Mouse (Mus musculus): ENCODE results near the gene Btla. TPM values are rescaled to one million over a fixed set of nuclear protein-coding genes. Genes with fewer than 3 reads are reported as not detected.

The Btla gene
- polyA plus RNA-seq, 1 experiment from 2014 or later = 0.19 TPM

DNA sequence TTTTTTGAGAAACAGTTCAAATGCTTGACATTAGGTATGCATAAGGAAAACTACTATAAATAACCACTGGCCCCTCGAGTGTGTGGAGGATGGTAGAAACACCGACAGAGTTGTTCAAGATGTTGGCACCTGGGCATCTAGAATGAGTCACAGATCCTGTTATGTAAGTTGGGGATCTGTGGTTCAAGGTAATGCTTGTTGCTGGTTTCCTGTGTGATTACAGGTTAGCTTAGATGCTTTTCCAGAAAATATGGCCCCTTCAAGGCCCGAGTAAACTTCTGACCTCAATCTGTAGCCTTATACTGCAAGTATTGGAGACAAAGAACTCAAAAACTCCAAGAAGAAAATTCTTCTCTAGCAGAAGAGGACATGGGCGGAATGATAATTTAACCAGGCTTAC is 19.7 kb upstream of the Btla start:
- WGBS = 64% methylated on average over 4 of the region's 4 CpGs
- DNase-seq (ENCODE audit: low spot score) (no peak), ATAC-seq (no peak)
- Histone ChIP-seq H3K27me3 (replicated peaks; ENCODE audit: insufficient read depth, low read length) (no peaks in the 10 kb centered on the region), H3K27ac (ENCODE audit: low read length) (no peak overlapping the region), H3K36me3 (ENCODE audit: insufficient read depth, low read length) (no peaks in the 10 kb centered on the region), H3K4me2 (replicated peaks; ENCODE audit: low read depth, low read length) (no peak overlapping the region), H3K9ac (replicated peaks; ENCODE audit: low read depth) (no peak overlapping the region), H3K9me3 (ENCODE audit: low read length) (no peaks in the 10 kb centered on the region), H3K4me3 (ENCODE audit: low read depth, low read length) (no peak overlapping the region), H3K4me1 (ENCODE audit: insufficient read depth, low read depth, low read length) (no peaks in the 10 kb centered on the region)
- TF ChIP-seq EP300 (IDR thresholded peaks at IDR 0.05) (no peak), CTCF (IDR thresholded peaks at IDR 0.05) (no peak)

DNA sequence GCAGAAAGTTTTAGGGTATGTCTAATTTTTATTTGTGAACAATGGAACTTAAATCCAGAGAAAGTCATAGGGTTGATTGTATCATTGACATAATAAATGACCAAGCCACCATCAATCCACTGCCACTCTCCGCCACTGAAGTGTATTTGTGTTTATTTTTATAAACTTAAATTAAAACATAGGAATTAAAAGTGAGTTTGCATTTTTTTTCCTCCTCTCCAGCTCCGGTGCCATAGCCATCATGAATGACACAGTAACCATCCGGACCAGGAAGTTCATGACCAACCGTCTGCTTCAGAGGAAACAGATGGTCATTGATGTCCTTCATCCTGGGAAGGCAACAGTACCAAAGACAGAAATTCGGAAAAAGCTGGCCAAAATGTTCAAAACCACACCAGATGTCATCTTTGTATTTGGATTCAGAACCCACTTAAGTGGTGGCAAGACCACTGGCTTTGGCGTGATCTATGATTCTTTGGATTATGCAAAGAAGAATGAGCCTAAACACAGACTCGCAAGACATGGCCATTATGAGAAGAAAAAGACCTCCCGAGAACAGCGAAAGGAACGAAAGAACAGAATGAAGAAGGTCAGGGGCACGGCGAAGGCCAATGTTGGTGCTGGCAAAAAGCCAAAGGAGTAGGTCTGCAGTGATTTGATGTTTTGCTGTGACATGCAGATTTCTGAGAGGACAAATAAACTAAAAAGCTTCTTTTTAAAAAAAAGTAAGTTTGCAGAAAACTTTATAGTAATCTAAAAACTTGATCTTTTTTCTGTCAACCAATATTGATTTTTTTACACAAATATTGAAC is 19.1 kb upstream of the Btla start:
- Histone ChIP-seq H3K27me3 (replicated peaks; ENCODE audit: insufficient read depth, low read length) (no peaks in the 10 kb centered on the region), H3K4me3 (ENCODE audit: low read depth, low read length) (no peak overlapping the region), H3K9ac (replicated peaks; ENCODE audit: low read depth) (no peak overlapping the region), H3K4me2 (replicated peaks; ENCODE audit: low read depth, low read length) (no peak overlapping the region), H3K9me3 (ENCODE audit: low read length) (no peaks in the 10 kb centered on the region), H3K36me3 (ENCODE audit: insufficient read depth, low read length) (no peaks in the 10 kb centered on the region), H3K4me1 (ENCODE audit: insufficient read depth, low read depth, low read length) (no peaks in the 10 kb centered on the region), H3K27ac (ENCODE audit: low read length) (no peak overlapping the region)
- DNase-seq (ENCODE audit: low spot score) (no peak), ATAC-seq (no peak)
- WGBS = 63% methylated on average over 12 of the region's 12 CpGs
- TF ChIP-seq CTCF (IDR thresholded peaks at IDR 0.05) (no peak), EP300 (IDR thresholded peaks at IDR 0.05) (no peak)

DNA sequence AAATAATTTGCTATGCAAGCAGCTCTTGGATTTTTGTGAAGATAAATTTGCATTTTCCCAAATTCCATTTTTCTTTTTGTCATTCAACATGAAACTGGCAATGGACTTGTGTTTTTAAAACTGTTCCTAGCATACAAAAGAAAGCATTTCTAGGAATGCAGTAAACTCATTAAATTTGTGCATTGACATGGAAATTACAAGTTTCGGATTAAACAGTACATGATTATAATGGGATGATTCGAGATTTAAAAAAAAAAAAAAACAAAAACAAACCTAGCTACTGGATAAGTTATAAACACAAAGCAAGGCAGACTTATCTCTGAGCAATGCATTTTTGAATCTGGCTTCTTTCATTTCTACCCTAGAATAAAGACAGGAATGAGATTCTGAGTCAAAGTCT is 2.1 kb upstream of the Btla start:
- no peaks in the 10 kb centered on the region for H3K27me3 ChIP-seq (replicated peaks; ENCODE audit: insufficient read depth, low read length)
- H3K27ac ChIP-seq (ENCODE audit: low read length) = no peak overlapping the region
- no peak for ATAC-seq
- H3K4me3 ChIP-seq (ENCODE audit: low read depth, low read length) = no peak overlapping the region
- no peak overlapping the region for H3K9ac ChIP-seq (replicated peaks; ENCODE audit: low read depth)
- no peaks in the 10 kb centered on the region for H3K9me3 ChIP-seq (ENCODE audit: low read length)
- no peaks in the 10 kb centered on the region for H3K4me1 ChIP-seq (ENCODE audit: insufficient read depth, low read depth, low read length)
- 75% methylated on average over 2 of the region's 2 CpGs for WGBS
- H3K4me2 ChIP-seq (replicated peaks; ENCODE audit: low read depth, low read length) = no peak overlapping the region
- DNase-seq (ENCODE audit: low spot score) = no peak
- H3K36me3 ChIP-seq (ENCODE audit: insufficient read depth, low read length) = no peaks in the 10 kb centered on the region
- TF ChIP-seq CTCF (IDR thresholded peaks at IDR 0.05) = no peak
- TF ChIP-seq EP300 (IDR thresholded peaks at IDR 0.05) = no peak

DNA sequence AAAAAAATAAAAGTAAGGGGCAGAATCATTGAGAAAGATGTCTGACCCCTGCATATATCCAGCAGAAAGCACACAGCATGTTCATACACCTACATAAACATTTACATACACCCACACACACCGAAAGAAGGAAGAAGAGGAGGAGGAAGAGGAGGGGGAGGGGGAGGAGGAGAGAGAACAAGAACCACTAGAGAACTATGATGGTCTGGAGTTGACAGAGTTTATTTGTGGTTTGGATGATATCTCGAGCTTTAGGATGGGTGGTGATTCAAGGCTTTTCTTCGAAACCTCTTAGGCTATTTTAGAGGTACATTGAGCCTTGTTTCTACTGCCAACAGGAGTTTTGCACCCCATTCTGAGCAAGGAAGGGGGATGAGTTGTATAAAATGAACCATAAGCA is 1.3 kb upstream of the Btla start:
- no peak for TF ChIP-seq CTCF (IDR thresholded peaks at IDR 0.05)
- TF ChIP-seq EP300 (IDR thresholded peaks at IDR 0.05) = no peak
- DNase-seq (ENCODE audit: low spot score) (no peak), ATAC-seq (no peak)
- WGBS = 66% methylated on average over 3 of the region's 3 CpGs
- Histone ChIP-seq H3K27ac (ENCODE audit: low read length) (no peak overlapping the region), H3K4me2 (replicated peaks; ENCODE audit: low read depth, low read length) (no peak overlapping the region), H3K27me3 (replicated peaks; ENCODE audit: insufficient read depth, low read length) (no peaks in the 10 kb centered on the region), H3K4me1 (ENCODE audit: insufficient read depth, low read depth, low read length) (no peaks in the 10 kb centered on the region), H3K9me3 (ENCODE audit: low read length) (no peaks in the 10 kb centered on the region), H3K36me3 (ENCODE audit: insufficient read depth, low read length) (no peaks in the 10 kb centered on the region), H3K9ac (replicated peaks; ENCODE audit: low read depth) (no peak overlapping the region), H3K4me3 (ENCODE audit: low read depth, low read length) (no peak overlapping the region)

DNA sequence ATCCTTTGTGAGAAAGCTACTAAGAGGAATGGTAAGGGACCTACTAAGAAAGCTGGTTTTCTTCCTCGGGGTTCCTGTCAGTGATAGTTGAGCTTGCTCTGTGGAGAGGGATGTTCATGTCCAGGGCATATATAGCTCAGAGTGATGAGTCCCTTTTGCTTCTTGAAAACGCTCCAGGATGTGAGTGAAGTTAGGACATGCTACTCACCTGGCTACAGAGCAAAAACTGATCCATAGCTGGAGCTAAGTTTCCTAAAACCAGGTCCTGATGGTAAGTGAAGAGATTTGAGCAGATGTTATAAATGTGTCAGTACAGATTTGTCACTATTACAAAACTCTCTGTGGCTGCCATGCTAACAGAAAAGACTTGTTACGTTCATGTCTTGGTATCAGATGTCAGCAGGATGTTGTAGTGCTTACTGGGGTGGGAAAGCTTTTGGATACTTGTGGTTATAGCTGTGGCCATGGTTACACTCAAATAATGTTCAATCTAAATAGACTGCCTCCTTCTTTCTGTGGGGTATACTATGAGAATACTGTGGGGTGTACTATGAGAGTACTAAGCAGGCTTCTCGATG is 405 bp downstream of the Btla start:
- Histone ChIP-seq H3K4me3 (ENCODE audit: low read depth, low read length) (no peak overlapping the region), H3K27me3 (replicated peaks; ENCODE audit: insufficient read depth, low read length) (no peaks in the 10 kb centered on the region), H3K36me3 (ENCODE audit: insufficient read depth, low read length) (no peaks in the 10 kb centered on the region), H3K4me2 (replicated peaks; ENCODE audit: low read depth, low read length) (no peak overlapping the region), H3K9me3 (ENCODE audit: low read length) (no peaks in the 10 kb centered on the region), H3K9ac (replicated peaks; ENCODE audit: low read depth) (no peak overlapping the region), H3K27ac (ENCODE audit: low read length) (no peak overlapping the region), H3K4me1 (ENCODE audit: insufficient read depth, low read depth, low read length) (no peaks in the 10 kb centered on the region)
- ATAC-seq (no peak), DNase-seq (ENCODE audit: low spot score) (no peak)
- WGBS = 69% methylated on average over 4 of the region's 4 CpGs
- no peak for TF ChIP-seq EP300 (IDR thresholded peaks at IDR 0.05)
- TF ChIP-seq CTCF (IDR thresholded peaks at IDR 0.05) = no peak

DNA sequence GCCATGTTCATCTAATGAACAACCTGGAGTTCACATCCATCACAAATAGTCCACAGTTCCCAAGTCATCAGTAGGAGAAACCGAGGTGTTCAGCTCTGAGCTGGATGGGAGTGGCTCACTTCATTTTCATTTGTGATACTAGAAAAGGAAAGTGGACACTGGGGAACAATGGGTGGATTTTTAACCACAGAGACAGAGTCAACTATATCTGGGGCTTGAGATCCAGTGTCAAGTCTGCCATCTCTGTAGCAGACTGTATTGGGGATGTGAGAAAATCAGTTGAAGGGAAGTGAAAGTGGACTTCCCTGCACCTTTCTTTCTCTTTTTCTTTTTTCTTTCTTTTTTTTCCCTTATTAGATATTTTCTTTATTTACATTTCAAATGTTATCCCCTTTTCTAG is 2.9 kb downstream of the Btla start:
- DNase-seq (ENCODE audit: low spot score) (no peak), ATAC-seq (no peak)
- H3K27me3 ChIP-seq (replicated peaks; ENCODE audit: insufficient read depth, low read length) = no peaks in the 10 kb centered on the region
- 54% methylated on average over 1 of the region's 1 CpGs for WGBS
- no peak overlapping the region for H3K4me3 ChIP-seq (ENCODE audit: low read depth, low read length)
- H3K9ac ChIP-seq (replicated peaks; ENCODE audit: low read depth) = no peak overlapping the region
- H3K36me3 ChIP-seq (ENCODE audit: insufficient read depth, low read length) = no peaks in the 10 kb centered on the region
- H3K4me2 ChIP-seq (replicated peaks; ENCODE audit: low read depth, low read length) = no peak overlapping the region
- no peak overlapping the region for H3K27ac ChIP-seq (ENCODE audit: low read length)
- no peaks in the 10 kb centered on the region for H3K9me3 ChIP-seq (ENCODE audit: low read length)
- TF ChIP-seq EP300 (IDR thresholded peaks at IDR 0.05) (no peak), CTCF (IDR thresholded peaks at IDR 0.05) (no peak)
- H3K4me1 ChIP-seq (ENCODE audit: insufficient read depth, low read depth, low read length) = no peaks in the 10 kb centered on the region
